Mouse (Mus musculus) layer of hippocampus, postnatal 25 days (tissue): Measurements from ENCODE around the gene Ubr7. TPM values are rescaled to one million over a fixed set of nuclear protein-coding genes. Genes with fewer than 3 reads are reported as not detected.

Experiments used
- DNase-seq, 2 experiments: peaks; one replicate each; pipeline ENCODE4 v3.0.0; 2022; ENCODE audit warnings: mixed read lengths in 2 of 2, low spot score in 1 of 2; ENCODE audit errors: extremely low spot score in 1 of 2
- total RNA-seq, 2 experiments: library from RNA; stranded (reverse); gene quantifications; 2 replicates each; pipeline ENCODE4 v1.2.3; 2021

Ubr7 gene
- 10 to 100 TPM; 31.0 to 33.6 TPM for total RNA-seq

DNA sequence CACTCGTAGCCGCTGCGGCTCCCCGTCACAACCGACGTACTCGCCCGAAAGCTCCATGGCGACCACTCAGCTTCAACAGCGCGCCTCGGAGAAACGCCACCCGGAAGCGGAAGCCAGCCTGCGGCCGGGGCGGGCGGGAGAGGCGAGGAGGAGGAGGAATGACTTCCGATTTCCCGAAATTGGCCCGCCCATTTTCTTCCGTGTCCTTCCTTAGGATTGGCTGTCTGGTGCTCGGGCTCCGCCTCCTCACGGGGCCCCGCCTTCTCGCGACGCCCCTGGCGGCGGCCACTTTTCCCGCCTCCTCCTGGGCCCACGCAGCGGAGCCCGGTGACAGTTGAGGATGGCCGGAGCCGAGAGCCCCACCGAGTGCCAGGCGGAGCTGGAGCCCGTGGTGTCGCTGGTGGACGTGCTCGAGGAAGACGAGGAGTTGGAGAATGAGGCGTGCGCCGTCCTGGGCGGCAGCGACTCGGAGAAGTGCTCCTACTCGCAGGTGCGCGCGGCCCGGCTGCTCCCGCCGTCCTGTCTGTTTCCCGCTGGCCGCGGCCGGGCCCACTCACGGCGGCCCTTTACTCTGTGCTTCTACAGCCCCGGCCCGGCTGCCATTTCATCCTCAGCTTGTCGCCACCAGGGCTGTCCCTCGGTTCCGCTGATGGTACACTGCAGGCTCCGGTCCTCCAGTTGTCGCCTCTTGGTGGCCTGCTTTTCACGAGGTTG lies at the start of gene Ubr7, which contains the start of the genes Gm28051 and Gon7:
Gene Ubr7, plus strand, starts transcription at position 279 of the 714 bp plus-strand sequence.
Gene Gm28051, minus strand, starts transcription at position 77 of the 714 bp plus-strand sequence.
Gene Gon7, minus strand, starts transcription at position 115 of the 714 bp plus-strand sequence.
- peak; percentile 85 to 93 for DNase-seq

DNA sequence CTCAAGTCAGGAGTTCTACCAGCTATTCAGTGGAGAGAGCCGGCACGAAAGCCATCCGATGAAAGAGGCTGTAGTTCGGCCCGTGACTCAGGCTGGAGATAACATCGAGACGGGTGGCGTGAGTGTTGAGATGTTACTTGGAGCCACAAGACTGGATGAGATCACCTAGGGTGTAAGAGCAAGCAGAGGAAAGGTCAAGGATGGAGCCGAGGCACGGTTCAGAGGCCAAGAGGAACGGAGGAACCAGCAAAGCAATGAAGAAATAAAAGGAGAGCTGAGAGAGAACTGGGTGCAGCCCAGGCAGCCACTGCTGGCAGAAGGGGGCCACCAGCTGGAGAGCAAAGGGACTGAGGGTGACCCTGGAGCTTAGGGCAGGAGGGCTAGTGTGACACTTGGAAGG lies 49.5 kb upstream of the Ubr7 start:
- DNase-seq, result no peak

DNA sequence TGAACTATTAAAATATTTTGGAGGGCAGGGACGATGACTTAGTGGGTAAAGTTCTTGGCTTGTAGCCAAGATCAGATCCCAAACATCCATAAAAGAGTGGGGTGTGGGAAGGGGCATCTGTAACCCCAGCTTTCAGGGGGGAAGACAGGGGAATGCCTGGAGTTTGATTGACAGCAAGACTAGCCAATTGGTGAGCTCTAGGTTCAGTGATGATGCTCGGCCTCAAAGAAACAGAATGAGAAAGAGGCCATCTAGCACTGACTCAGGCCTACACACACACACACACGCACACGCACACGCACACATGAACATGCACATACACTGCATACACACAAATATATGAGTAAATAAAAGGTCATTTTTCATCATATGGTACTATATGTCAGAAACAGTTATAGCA lies 47.9 kb upstream of the Ubr7 start:
- DNase-seq, result no peak

DNA sequence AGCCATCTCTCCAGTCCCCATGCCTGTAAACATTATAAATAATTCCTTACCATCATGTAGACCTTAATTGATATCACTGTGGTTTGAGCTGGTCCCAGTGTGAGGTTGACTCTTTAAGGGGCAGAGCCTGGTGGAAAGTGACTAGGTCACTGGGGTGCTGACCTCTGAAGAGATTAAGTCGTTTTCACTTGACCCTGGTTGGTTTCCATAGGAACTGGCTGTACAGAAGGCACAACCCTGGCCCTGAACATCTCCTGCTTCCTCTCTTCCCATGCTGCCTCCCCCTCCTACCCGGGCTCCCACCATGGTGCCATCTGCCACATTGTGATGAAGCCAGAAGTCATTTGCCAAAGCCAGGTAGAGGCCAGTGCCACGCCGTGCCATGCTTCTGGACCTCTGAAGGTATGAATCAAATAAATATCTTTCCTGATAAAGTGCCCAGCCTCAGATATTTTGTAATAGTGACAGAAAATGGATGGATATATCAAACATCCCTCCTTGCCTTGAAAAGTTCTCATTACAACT lies 46.9 kb upstream of the Ubr7 start:
- DNase-seq, result no peak

DNA sequence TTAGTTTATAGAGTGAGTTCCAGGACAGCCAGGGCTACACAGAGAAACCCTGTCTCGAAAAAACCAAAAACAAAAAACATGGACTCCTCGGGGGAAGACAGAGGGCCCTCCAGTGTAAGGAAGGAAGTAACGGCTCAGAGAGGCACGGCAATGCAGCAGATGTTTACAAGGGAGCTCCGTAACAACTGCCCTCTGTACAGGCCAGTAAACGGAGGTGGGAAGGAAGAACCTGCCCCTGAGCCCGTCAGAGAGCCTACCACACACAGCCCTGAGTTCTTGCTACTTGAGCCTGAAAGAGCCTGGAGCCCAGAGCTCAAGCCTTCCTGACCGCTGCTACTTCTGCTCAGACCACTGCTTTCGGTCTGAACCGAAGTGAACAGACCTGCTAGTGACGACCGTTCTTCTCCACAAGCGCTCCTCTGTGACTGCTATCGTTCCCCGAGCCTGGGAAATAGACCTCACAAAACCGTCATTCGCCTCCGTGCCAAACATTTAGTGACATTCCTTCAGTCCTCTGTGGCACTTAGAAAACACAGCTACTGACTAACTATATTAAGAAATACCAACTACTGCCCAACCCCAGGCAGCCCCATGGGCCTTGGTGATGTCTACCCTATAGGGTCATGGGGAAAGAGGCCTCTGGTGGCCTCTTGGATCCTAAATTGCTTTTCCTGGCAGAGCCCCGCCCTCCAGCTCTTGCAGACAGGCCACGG lies 44.5 kb upstream of the Ubr7 start:
- DNase-seq, result no peak

DNA sequence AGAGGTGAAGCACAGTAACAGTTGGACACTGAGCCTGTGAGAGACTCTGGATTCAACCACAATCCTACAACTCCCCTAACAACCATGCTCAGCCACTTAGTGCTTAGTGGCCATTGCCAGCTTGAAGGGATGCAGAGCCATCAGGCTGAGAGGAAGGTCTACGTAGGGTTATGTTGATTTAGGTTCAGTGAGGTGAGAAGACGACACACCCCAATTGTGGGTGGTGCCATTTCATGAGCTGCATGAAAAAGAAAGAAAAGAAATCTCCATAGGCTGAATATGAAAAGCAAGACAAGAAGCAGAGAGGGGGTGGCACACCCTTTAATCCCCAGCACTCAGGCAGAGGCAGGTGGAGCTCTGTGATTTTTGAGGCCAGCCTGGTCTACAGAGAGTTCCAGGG lies 43.7 kb upstream of the Ubr7 start:
- DNase-seq, result no peak

DNA sequence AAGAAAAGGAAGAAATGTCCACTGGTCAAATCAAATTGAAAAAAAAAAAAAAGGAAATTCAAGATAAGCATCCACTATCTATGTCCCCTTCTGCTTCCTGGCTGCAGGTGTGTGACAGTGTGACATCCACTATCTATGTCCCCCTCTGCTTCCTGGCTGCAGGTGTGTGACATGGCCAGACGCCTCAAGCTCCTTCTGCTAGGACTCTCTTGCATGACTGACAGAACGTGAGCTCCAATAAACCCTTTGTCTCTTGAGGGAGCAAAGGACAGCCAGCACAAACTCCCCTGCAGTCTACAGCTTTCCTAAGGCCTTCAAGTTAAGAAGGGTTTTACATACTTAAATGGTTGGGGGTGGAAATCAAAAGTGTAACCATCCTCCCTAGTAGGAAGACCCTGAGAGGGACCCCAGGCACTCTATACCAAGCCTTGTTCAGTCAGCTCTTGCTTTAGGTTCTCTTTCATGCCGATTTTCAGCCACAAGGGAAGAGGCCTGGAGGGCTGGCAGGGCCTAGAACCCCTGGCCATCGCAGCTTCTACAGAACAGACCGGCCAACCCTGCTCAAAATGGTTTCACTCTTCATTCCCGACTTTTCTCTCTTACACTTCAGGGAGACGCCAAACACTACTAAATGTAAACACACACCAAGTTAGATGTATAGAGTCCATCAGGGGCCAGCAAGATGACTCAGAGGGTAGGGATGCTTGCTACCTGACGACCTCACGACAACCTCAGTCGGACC lies 42.9 kb upstream of the Ubr7 start:
- DNase-seq, result no peak

DNA sequence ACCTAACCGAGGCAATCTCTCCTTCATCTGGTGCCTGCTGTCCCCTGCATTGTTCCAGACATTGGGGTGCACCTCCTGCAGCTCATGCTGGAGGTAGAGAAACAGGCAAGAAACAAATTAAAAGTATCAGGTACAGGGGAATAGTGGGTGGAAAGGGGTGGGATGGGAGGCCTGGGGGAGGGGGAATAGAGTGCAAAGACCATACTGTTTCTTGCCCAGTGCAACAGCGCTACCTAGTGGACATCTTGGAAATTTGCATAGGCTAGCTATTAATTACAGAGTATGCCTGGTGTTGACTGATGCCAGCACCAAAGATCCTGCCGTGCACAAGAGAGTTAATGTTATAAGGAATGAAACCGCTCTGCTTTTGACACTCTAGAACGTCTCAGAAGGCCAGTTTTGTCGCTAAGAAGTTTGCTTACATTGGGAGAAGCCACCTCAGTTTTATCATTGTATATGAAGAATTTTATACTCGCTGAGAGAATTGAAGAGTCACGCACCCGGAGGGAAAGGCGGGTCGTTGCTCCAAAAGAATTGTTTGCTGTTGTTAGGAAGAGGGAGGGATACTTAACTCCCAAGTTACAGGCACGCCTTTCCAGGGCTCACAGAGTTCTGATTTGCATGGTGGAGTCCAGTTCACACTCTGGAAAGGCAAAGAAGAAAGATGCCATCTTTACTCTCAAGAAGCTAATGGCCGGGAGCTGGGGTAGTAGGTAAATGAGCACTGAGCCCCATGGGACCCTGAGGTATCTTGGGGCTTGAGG lies 38.0 kb upstream of the Ubr7 start:
- peak in 1 of 2 experiments; percentile 59 for DNase-seq

DNA sequence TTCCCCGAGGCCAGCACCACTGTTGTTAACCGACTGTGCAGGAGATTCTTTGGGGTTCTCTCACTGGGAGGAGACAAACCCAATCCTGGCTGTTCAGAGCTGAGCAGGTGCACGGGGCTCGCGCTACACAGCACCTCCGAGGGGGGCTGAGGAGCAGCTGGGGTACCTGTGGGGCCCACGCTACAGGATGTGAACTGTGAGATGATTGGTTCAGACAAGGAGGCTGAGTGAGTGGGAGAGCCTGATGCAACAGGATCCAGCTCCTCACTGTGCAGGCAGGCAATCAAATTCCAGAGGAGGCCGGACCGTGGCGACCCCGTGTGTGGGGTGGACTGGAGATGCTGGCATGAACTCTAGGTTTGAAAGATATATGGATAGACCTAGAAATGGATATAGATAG lies 35.3 kb upstream of the Ubr7 start:
- no peak for DNase-seq

DNA sequence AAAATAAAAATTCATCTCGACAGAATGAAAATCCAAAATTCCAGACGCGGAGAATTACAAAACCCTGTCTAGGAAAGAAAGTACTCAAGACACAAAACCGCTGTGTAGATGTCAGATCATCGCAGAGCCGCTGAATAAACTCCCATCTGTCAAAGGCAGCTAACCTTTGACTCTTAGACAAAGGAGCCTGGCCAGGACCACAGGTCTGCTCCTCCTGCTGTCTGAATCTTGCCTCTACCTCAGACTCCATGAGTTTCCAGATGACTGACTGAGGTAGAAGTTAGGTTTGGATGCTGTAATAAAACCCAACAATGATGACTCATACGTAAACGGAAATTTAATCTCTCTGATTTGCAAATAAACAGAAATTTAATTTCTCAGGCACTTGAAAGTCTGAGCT lies 34.8 kb upstream of the Ubr7 start:
- DNase-seq, result no peak

DNA sequence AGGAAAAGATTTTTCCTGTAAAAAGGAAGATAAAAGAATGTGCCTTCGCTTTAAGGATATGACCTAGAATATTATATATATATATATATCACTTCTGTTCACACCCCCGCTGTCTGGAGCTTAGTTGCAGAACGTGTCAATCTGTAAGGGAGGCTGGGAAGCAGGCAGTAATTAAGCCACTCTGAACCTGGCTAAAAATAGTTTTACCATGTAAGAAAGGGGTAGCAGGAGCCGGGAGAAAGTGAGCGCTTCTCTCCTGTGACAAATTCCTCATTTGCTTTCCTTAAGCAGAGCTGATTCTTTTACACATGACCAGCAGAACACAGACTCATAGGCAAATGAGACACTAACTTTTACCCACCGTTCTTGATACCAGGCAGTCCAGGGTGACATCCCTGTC lies 33.9 kb upstream of the Ubr7 start:
- DNase-seq, result no peak

DNA sequence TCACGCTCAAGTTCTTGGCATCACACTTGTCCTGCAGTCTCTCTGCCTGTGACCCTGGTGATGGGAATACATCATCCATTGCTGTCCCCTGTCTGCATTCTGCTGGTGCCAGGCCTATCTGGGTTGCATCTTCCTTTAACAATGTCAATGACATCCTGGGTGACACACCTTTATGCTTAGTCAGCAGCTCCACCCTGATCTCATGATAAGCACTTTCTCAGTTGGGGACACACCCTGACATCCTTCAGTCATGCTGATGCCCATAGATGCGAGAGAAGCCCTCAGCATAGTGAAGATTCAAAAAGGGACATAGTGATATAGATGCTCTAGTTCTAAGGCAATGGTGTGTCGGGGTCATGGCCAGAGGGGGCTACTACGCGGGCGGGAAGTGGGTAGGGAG lies 32.6 kb upstream of the Ubr7 start:
- DNase-seq, result no peak

DNA sequence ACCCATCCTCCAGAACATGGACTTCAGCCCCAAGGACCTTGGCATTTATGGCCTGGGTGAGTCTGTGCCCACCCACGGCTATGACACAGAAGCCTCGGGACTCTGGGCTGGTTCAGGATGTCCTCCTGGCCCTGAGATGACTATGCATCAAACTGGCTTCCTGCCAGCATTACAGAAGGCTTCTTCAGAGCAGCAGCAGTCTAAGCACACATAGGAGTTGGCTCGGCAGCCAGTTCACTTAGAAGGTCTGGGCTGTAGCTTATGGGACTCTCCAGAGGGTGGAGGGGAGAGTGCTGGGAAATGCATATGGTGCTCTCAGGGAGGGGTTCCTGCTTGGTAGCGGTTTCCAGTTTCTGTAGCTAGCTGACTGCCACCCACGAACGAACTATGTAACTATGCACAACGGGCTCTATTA lies 32.0 kb upstream of the Ubr7 start:
- no peak for DNase-seq

DNA sequence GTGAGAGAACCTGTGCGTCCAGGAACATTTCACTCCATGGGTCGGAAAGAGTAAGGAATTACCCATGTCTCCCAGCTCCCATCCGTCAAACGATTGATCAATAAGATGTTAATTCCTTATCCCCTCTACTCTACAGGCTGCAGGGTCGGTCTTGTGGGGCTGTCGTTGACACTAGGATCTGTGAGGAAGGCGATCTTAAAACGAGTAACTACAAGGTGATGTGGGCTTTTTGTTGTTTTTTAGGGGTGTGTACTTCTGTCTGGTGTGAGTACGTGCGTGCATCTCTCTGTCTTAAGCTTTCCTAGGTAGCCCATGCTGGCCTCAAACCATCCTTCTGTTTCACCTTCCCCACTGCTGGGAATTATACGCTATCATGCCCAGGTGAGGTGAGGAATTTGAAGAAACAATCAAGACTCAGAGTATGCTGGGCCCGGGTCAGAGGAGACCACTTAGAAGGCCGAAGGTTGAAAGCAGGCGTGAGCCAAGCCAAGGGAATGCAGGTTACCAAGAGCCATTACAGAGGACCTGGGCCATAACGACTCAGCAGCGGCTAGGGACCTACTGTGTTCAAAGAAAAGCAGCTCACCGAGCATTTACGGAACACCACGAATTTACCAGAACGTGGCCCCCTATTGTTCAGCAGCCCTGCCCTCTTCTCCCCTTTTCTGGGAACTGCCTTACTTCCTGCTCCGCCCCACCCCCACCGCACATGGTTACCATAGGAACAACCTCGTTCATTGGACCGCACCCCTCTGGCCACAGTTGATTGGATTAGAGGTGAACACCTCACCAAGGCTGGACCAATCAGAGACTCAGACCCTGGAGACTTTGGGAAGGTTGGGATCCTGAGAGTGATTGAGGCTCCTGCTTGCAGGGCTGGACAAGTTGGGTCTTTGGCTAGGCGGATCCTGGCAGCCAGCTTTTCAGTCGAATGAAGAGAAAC lies 27.6 kb upstream of the Ubr7 start:
- peak; percentile 44 to 62 for DNase-seq

DNA sequence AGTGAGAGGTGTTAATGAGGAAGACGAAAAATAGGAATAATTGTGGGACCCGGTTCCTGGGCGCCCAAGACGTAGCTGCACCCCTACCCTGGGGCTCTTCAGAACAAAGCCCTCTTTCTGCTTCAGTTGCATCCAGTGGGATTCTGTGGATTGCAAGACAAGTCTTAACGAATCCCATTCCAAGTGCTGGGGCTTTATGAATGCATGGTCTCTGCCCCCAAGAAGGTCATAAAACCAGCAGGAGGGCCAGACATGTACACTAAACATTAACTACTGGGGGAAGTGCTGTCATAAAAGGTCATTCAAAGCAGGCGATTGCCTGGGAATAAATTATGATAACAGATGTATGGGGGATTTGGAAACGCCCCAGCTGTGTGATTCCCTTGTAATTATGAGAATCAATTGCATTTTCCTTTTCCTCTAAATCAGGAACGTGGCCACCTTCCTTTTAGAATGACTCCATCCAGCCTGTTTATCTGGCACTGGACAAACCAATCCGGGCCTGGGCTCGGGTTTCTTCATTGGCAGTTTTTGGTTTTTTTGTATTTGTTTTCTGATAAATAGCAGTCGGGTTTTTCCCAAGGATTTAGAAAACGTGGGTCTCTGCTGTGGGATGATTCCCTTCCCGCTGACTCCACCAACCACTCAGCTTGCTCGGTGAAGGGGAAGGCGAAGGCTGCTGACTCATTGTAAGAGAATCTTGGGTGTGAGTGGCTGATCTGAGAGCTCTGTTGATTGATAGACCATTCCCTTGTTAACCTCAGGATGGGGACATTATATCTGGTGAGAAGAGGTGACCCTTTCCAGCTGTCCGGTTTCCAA lies 26.8 kb upstream of the Ubr7 start:
- DNase-seq, result peak in 1 of 2 experiments; percentile 33

DNA sequence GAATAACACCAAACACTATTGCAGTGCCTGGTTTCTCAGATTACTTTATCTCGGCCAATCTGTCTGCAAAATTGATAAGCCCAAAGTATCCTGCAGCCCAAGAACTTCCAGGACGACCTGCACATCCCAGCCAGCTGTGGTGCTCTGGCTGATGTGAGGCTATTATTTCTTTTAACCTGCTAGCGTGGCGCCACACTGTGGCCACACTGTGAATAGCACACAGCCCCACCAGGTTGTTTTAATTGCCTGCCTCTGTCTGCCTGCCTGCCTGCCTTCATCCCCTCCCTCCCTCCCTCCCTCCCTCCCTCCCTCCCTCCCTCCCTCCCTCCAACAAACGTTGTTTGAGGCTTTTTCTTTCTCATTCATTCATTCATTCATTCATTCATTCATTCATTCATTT lies 24.4 kb upstream of the Ubr7 start:
- peak in 1 of 2 experiments; percentile 48 for DNase-seq

DNA sequence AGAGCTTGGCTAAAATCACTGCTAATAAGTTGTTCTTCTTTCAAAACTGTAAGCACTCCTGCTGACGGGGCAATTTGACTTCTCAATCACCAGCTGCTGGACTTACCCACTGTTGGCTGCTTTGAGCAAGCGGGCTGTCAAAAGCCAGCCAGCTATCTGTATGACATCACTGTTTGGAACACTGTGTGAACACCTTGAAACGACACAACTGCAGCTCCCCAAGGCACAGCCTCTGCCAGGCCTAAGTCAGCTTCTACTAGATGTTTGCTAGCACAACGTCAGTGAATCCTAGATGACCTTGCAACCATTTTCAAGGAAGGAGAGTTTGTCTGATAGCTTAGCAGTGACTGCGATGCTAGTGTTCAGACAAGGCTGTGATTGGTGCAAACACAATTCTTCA lies 18.7 kb upstream of the Ubr7 start:
- DNase-seq, result no peak

DNA sequence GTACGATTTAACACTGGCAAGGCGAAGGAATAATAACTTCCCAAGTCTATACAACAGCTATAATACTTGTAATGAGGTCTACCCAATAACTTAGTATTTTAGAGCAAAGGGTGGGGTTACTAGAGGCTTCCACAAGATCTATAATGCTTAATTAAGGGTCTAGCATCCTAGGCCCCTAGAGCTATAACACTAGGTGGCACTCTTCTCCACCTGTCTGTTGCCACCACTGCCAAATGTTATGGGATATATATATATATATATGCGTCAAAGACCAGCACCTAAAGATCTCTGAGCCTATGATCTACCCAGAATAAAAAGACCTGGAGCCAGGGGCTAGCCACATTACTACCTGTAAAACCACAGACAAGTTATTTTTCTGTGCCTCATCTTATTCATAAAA lies 17.5 kb upstream of the Ubr7 start:
- DNase-seq, result no peak
